Mouse (Mus musculus) Muller cell, postnatal 12 days (primary cell): Measurements from ENCODE around the gene Gm20521.

Experiments
- DNase-seq: peaks from one replicate; pipeline ENCODE4 v3.0.0-alpha.2; 2015; ENCODE audit errors: inconsistent ontology term

The Gm20521 gene

DNA sequence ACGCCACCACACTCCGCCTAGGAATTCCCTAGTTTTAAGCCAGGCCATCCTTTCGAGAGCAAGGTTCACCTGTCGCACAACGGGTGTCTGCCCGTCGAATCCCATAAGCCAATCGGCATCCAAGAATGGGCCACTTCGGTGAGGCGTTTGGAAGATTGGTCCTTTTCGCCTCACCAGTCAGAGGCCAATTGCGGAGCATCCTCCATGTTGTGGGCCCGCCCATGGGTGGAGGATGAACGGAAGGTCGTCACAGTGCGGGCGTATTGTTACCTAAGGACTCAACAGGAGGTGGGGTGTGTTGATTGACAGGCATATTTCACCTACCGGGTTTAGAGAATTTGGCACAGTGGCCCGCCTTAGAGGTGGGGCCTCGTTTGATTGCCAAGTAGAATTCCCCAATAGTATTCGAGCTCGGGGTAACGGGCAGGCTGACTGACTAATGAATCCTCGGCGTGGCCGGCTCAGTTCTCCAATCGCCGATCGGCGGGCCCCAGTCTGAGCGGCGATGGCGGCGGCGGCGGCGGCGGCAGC is 10.5 kb downstream of the Gm20521 start:
- DNase-seq: peak; percentile 99

DNA sequence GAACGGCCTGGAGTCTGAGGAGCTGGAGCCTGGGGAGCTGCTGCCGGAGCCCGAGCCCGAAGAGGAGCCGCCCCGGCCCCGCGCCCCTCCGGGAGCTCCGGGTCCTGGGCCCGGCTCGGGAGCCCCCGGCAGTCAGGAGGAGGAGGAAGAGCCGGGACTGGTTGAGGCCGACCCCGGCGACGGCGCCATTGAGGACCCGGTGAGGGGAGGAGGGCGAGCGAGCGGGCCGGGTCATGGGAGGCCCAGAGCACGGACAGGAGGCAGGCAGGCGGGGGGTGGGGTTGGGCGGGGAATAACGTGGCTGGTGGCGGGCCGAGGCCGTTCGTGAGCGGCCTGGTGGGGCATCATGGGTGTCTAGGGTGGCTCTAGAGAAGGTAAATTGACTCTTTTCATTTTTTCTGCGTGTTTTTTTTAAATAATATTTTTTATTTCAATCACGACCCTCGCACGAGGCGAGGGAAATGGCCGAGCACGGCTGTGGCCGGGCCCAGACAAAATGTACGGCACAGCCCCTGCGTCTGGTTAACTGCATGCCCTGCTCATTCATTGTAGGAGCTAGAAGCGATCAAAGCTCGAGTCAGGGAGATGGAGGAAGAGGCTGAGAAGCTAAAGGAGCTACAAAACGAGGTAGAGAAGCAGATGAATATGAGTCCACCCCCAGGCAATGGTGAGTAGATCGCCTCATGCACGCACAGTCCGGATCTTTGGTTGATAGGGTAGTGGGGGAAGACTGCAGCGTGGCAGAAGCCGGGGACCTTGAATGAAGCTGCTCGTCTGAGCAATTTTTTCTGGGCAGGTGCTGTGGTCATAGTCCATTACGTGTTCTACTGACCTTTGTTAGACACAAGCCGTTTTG is 11.3 kb downstream of the Gm20521 start:
- peak; percentile 77 for DNase-seq

DNA sequence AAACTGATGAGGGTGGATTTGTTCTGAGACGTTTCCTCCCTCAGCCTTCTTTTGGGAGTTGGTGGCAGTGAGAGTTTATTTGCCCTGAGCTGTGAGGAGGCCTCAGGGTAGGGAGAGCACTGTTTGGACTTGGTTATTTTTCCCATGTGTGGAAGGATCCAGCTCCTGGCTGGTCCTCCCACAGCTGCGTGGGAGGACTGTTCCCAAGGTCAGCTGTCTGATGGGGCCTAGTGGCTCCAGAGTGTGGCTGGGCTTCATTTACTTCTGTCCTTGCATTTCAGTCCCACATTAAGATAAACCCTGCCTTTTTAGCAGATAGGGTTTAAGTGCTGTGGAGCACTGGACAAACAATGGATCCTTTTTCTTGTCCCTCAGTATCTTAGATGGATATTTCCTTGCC is 14.2 kb downstream of the Gm20521 start:
- no peak for DNase-seq

DNA sequence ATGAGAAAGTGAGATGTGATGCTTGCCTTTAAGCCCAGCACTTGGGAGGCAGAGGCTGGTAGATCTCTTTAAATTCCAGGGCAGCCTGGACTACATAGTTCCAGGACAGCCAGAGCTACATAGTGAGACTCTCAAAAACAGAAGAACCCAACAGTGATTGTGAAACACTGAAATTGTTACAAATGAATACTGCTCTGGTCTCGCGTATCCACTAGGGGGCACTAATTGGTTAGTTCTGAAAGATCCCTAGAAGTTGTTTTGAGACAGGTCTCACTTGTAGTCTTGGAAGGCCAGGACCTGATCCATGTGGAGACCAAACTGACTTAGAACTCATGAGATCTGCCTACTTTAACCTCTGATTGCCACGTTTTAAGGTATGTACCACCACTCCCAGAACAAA is 17.1 kb downstream of the Gm20521 start:
- peak; percentile 73 for DNase-seq

DNA sequence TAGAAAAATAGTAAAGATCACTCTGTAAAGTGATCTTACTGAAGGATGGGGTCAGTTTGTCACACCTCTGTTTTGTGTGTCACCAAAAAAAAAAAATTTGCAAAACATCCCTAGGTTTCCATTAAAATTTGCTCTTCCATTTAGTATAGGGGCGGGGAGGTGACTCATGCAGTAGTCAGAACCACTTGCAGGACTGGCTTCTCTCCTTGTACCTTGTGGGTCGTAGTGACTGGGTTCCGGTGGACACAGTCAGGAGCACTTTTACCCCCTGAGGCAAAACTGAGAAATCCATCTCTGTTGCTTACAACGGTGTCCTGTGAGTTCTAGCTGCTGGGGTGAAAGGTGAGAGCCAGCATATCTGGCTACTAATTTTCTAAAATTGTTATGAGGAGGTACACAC is 20.4 kb downstream of the Gm20521 start:
- DNase-seq: no peak

DNA sequence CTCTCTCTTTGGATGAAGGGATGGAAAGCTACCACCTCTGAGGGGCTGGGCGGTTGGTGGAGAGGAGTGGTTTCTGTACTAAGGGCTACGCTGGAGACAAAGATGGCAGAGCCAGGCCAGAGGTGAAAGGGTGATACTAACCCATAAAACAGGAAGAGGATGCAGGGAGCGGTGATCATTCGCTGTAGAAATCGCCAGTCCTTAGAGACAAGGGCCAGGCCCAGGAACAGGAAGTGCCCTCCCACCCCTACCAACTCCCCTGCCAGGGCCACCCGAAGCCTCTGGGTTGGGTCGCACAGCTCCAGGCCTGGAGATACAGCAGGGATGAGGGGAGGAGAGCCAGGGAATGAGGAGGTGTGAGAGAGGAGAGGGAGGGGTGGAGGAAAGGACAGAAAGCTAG is 25.4 kb downstream of the Gm20521 start:
- DNase-seq: no peak

DNA sequence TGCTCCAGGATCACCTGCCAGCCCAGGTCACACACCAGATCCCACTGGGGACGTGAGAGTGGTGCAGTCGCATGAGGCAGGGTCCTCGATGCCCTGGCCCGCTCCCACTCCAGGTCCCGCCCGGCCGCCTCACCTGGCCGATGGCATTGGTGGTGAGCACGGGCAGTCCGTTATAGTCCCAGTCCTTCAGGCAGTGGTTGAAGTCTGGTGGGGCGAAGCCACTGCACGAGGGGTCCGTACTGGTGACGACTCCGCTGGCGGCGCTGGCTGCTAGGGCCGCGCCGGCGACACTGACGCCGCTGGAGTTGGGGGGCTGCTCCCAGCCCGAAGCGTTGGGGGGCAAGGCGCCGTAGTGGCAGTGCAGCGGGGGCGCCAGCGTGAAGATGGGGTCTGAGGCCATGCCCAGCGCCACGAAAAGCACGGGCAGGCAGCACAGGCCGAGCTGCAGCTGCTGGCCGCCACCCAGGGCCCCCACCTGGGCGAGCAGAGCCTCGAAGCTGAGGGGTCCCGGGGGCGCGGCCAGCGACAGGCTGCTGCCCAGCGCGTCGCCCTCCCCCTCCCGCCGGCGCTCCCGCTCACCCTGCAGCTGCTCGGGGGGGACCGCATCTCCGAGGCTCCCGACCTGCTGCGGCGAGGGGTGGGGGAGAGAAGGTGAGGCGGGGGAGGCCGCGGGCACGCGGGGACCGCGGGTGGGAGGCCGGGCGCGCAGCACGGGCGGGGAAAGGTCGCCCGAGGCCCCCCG is 29.0 kb downstream of the Gm20521 start:
- no peak for DNase-seq

DNA sequence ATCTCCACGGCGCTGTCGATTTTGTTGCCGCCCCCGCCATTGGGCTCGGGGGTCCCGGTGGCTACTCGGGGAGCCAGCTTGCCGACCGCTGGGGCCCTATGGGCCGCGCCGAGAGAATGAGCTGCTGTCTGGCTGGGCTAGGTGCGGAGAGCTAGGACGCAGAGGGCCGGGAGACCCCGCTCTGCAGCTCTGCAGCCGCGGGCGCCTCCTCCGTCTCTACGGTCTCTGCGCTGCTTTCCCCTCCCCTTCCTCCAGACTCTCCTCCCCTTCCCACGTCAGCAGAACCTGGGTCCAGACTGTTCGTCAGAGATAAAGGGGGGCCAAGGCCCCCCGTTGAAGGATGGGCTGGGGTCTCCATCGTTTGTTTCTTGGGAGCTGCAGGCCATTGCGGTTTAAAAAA is 29.6 kb downstream of the Gm20521 start, which contains the start of gene Slc22a17:
Slc22a17 (minus strand) TSS at position 247 of the 400 bp plus-strand sequence.
- peak; percentile 75 for DNase-seq

DNA sequence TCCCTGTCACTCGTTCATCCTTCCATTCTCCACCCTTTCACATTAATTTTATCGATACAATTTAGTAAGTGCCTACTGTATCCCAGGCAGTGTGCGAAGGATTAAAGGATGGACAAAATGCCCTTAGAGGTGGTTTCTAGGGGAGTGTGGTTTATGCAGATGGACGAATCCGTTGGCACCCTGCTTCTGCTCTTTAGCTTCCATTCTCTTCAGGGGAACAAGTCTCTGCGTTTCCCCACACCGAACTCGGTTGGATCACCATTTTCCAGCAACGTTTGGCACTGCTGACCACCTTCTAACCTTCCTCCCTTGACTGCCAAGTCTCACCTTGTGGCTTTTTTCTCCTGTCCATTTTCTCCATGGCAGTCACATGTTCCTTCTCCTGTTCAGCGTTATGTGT is 30.1 kb downstream of the Gm20521 start:
- no peak for DNase-seq

DNA sequence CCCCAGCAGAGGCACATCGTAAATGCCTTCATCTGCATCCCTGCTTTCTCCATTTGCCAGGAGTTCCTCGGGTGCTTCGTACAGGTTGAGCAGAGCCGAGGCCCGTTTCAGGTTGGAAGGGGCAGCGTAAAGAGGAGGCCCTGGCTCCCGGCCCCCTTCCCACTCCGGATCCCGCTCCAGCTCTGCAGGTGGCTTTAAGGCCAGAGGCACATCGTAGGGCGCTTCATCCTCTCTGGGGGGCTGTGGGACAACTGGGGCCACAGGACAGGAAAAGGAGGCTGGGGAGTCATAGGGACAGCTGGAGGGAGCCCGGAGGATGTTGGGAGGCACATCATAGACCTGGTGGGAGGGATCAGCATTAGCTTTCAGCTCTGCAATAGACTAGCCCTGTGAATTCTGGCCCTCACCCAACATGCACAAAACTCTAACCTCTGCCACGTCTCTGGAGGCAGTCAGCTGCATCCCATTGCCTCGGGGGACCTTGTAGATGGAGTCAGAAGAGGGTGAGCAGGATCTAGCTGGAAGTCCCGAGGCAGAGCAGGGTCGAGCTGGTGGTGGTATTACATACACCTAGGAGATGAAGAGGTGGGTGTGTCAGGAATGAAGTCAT is 36.9 kb downstream of the Gm20521 start:
- DNase-seq: no peak

DNA sequence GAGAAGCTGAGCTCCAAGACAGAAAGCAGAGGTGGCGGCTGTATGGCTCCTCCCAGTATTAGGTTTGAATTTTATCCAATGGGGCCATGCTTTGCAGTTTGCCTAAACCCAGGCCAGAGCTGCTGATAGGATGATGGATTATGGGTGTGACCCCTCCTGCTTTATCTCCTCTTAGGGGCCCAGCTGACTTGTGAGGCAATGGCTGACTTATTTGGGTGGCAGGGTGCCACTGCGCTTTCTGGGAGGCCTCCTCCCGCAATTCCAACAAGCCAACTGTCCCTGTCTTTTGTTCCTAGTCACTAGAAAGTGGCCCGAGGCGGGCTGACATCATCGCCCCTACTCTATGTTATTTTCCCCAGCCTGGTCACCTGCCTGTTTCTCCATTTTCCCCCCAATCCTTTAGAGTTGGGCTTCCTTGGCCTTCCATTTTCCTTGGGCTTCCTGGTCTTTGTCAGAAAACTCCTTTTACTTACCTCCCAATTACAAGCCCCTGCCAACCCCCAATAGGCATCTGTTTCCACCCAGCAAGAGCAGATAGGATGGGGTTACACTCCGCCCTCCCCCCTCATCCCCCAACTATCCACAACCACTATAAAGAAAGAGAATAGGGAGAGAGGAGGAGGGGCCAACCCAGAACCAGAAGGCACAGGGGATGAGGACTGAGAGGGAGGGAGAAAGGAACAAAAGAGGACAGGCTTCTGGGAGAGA is 41.6 kb downstream of the Gm20521 start:
- DNase-seq: no peak

DNA sequence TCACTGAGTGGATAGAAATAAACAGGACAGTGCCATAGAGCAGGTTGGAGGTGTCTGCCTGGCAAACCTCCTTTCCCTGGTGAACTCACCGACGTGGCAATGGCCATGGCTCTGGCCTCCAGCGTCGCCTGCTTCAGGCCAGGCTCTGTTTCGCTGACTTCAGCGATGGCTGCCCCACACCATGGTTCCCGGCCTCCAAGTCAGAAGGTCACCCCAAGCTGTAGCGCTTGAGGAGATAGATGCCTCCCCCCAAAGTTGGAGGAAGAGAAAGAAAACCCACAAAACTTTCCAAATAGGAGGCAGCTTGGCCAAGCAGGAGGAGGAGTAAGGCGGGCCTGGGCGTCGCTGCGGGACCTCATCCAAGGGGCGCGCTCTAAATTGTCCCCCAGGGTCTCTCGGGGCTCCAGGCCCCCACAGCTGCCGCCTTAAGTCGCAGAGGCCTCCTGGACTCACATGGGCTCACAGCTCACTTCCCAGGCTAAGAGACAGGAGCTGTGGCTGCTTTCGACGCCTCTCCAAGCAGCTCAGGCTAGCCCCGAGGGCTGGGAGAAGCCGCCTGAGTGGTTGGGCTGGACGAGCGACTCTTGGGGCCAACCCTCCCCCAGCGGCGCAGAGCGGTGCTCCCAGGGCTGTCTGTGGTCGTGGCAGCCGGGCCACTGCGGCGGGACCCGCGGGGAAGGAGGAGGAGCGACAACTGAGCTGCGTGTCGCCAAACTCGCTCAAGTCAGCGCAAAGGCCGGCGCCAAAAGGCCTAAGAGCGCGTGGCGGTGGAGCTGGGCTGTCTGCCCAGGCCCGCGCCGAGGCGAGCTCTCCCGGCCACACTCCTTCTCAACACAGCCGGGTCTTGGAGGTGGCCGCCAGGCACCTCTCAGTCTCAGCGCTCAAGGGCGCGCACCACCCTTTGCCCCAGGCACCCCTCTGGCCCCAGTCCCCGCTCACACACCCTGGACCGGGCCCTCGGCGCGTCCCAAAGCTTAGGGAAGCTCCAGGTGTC is 42.4 kb downstream of the Gm20521 start, which contains the start of gene Efs:
Efs (minus strand) TSS at position 778 of the 994 bp plus-strand sequence.
- DNase-seq: peak; percentile 64

DNA sequence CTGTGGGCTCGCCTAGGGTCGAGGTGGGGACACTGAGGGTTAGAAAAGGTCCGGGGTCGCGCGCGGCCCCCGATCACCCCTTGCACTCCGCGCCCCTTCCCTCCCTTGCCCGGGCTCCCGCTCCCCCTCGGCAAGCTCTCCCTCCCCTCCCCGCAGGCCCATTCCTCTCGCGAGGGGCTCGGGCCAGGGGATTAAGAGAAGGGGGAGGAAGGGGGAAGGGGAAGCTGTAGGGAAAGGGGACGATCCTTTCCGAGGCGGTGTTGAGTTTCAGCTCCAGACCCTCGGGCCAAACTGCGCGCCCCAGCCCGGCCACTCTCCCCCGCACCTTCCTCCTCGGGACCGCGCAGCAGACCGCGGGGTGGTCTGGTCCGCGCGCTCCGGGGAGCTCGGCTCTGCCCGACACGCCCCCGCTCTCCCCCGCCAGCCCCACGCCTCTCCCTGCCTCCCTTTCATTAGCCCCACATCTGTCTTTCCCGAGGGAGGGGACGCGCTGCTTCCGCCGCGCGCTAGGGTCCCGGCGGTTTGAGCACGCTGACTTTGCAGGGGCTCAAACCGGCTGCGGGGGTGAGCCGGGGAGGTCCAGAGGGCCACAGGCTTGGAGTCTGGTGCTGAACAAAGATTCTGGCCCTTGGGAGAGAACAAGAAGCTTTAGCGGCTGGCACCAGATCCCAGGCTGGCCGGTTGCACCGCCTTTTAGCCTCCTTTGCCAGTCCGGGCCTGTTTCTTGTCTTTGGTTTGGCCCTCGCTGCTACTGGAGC is 43.3 kb downstream of the Gm20521 start:
- DNase-seq: peak; percentile 49

DNA sequence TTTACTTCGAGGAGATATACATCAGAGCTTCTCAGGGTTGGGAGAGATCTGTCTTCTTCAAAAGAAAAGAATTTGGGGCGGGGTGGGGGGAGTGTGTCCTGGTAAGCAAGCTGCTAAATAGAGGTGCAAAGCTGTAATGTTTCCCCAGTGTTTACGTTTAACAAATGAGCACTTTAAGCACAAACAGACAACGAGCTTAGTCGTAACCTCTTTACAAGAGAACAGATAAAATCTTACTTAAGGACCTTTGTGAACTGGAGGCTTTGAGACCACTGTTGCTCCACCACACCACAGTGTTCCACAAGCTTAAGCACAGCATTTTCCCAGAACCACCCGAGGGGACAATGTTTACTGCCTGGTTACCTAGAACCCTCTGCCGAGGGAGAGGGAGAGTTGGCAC is 44.1 kb downstream of the Gm20521 start:
- no peak for DNase-seq

DNA sequence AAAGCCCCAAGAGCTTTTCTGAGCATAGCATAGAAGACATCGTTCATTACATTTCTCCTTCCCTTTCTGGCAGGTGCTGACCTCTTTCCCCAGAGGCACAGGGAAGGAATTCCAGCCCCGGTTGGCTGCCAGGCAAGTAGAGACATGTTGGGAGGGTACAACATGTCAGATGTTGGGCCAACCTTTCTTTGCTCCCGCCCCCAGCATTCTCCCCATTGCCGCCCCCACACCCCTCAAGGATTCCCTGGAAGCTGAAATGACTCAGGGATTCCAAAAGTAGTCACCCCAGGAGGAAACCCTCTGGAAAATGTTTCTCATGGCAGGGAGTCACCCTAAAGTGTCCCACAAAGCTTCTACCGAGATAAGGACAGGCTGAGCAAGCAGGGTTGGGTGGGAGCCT is 46.6 kb downstream of the Gm20521 start:
- DNase-seq: peak; percentile 85

DNA sequence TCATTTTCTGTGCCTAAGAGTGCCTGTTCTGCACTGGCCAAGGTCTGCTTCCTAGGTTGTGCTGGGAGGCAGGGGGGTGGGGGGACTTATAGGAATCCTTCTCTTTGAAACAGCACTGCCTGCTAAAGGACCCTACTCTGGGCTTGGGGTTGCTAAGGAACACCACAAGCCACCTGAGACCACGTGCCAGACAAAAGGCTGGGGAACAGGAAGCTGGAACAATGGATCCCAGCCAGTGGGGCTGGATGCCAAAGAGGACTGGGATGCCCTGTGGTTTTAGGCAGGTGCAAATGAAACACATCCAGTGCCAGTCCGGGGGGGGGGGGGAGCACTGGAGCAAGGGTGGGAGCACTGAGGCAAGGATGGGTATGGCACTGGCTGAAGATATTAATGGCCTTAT is 47.2 kb downstream of the Gm20521 start:
- DNase-seq: peak; percentile 43

DNA sequence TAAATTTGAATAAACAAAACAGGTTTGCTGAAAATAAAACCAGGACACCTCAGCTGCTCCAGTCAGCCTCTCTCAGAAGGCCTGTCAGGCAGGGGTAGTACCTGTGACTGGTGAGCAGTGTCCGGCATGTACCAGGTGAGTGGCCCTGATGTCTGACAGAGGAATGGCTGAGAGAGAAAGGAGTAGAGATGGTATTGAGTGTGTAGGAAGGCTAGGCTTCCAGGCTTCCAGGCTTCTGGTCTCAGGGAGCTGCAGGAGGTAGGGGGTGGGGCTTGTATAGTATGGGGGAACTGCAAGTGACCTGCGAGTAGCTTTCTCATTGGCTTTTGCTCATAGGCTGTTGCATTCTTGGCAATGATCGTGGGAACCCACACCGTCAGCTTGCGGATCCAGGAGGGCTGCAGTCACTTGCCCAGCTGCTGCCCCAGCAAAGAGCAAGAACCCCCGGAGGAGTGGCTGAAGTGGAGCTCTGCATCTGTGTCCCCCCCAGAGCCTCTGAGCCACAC is 49.5 kb downstream of the Gm20521 start, which contains the start of gene Il25:
Il25 (plus strand) TSS at position 51 of the 506 bp plus-strand sequence.
- peak; percentile 22 for DNase-seq

DNA sequence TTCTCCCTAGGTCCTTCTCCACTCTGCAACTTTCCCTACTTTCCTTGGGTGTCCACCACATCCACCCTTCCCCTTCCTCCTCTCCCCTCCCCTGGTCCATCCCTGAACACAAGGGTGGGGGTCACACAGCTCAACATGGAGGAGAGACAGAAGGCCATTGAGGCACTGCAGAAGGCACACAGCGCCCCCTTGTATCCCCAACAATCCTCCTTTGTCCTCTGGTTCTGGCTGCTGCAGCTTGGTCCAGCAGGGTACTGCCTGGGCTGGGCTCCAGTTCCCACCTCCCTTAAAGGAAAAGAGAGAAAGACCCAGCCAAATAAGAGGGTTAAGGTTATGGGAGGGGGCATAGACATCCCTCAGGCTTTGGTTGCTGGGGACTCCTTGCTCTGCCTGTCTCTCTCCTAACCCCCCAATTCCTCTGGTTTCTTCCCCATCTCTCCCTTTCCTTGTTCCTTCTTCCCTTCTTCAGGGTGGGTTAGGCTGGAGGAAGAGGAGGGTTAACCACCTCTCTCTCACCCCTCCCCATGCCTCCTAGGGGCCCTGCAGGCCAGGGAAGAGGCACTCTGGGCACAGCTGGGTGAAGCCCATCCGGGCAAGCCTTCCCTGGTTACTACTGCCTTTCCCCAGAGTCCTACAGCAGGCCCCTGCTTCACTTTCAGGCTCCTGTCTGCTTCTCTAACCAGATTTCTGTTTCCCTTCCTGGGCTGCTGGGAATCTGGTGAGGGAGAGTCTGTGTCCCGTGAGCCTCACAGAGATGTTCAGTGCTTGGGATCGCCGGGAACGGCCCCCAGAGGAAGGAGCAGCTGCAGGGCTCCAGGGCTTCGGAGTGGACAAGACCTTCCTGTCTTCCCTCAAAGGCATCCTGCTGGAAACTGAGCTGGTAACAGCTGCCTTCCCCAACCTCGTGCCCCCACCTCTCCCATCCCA is 52.9 kb downstream of the Gm20521 start, which contains the start of gene Cmtm5:
Cmtm5 (plus strand) TSS at position 358 of the 927 bp plus-strand sequence.
- no peak for DNase-seq
